8 mouse cellular contexts compared by ENCODE assay signal in genomic region chr2:127133621-127134461, GRCm38 (mm10). TPM values are rescaled to one million over a fixed set of nuclear protein-coding genes. Genes with fewer than 3 reads are reported as not detected.
A peak's percentile ranks its signal among the peaks of the same experiment; 100 is the strongest.
DNase-seq lines count a peak whose midpoint lies in the region; ATAC-seq and TF ChIP-seq lines count a peak whose summit lies in the region.

Gene Ncaph, minus strand, starts transcription at chr2:127133954.

- WGBS in cerebellum, adult 2 months, result 1% methylated on average over 57 of the region's 57 CpGs
- 2% methylated on average over 57 of the region's 57 CpGs for WGBS in hindbrain, embryonic 10.5 days
- under 1% methylated on average over 57 of the region's 57 CpGs for WGBS in lung, postnatal 0 days

- TF ChIP-seq RAD21 in MEL (IDR thresholded peaks at IDR 0.05; ENCODE audit: low read depth, low read length), result no peak

- no peaks in the 10 kb centered on the region for H3K9me3 ChIP-seq in MEL (replicated peaks; ENCODE audit: insufficient read depth, low read length)
- H3K9me3 ChIP-seq in hindbrain, embryonic 10.5 days, result no peaks in the 10 kb centered on the region
- no peaks in the 10 kb centered on the region for H3K9me3 ChIP-seq in lung, postnatal 0 days (ENCODE audit: low read length)

- H3K79me2 ChIP-seq in MEL (ENCODE audit: control insufficient read depth, insufficient read depth, low read length, poor library complexity), result peaks cover 49% of the 10 kb centered on the region

- peak within 1 kb of the TSS; percentile 98 for H3K9ac ChIP-seq in MEL (ENCODE audit: control insufficient read depth, low read depth, low read length, poor library complexity, severe bottlenecking)
- H3K9ac ChIP-seq in lung, postnatal 0 days (replicated peaks; ENCODE audit: low read depth), result peak within 1 kb of the TSS; percentile 50

- TF ChIP-seq CTCF in MEL (IDR thresholded peaks at IDR 0.05 in 2 of 3, conservative IDR thresholded peaks at IDR 0.05 in 1 of 3; ENCODE audit: control insufficient read depth in 1 of 3, insufficient read depth in 1 of 3, low read depth in 2 of 3, low read length in 3 of 3, poor library complexity in 1 of 3, severe bottlenecking in 1 of 3), result 0 out of 6 replicates have a peak, but pooled peaks of 1 of the 3 experiments have one; percentile 1
- TF ChIP-seq CTCF in cerebellum, adult 2 months (IDR thresholded peaks at IDR 0.05; ENCODE audit: borderline replicate concordance, insufficient read depth, low read depth, low read length), result no peak
- TF ChIP-seq CTCF in lung, postnatal 0 days (IDR thresholded peaks at IDR 0.05), result no peak

- peak; percentile 86 to 97 for TF ChIP-seq POLR2A in MEL (IDR thresholded peaks at IDR 0.05; ENCODE audit: control insufficient read depth in 1 of 2, insufficient read depth in 1 of 2, low read depth in 1 of 2, low read length in 2 of 2, poor library complexity in 1 of 2)
- peak; percentile 83 for TF ChIP-seq POLR2A in cerebellum, adult 2 months (IDR thresholded peaks at IDR 0.05; ENCODE audit: borderline replicate concordance, insufficient read depth, low read length)

- H3K36me3 ChIP-seq in MEL (ENCODE audit: control insufficient read depth in 1 of 2, insufficient read depth in 2 of 2, low read length in 2 of 2), result peaks cover 0 to 38% of the 10 kb centered on the region in 2 experiments; a peak in 2 of 4 replicates
- H3K36me3 ChIP-seq in hindbrain, embryonic 10.5 days, result peaks cover 15% of the 10 kb centered on the region
- H3K36me3 ChIP-seq in lung, postnatal 0 days (ENCODE audit: insufficient read depth, low read length), result no peaks in the 10 kb centered on the region

- H3K27ac ChIP-seq in MEL (ENCODE audit: control insufficient read depth, low read depth, low read length), result peak within 1 kb of the TSS; percentile 96
- H3K27ac ChIP-seq in cerebellum, adult 2 months (ENCODE audit: insufficient read depth, low read length), result no peak within 1 kb of the TSS
- peak within 1 kb of the TSS; percentile 97 for H3K27ac ChIP-seq in hindbrain, embryonic 10.5 days
- peak within 1 kb of the TSS; percentile 94 for H3K27ac ChIP-seq in lung, postnatal 0 days (ENCODE audit: low read length)

- peak; percentile 92 for ATAC-seq in lung, postnatal 0 days

- peak; percentile 92 for DNase-seq in MEL (ENCODE audit: low read depth, low spot score)
- peak; percentile 87 to 94 for DNase-seq in cerebellum, adult 2 months
- DNase-seq in forelimb bud, embryonic 11.5 days (ENCODE audit: low read depth, low spot score), result peak; percentile 90
- peak; percentile 95 for DNase-seq in hindbrain, embryonic 10.5 days (ENCODE audit: low spot score)
- DNase-seq in layer of hippocampus, adult 9-11 months, result peak; percentile 83
- peak; percentile 94 for DNase-seq in lung, postnatal 0 days (ENCODE audit: low spot score)
- DNase-seq in ovary, postnatal 14 days (ENCODE audit: low spot score), result peak; percentile 94
- peak; percentile 96 for DNase-seq in thymus, postnatal 14 days

- H3K27me3 ChIP-seq in MEL (ENCODE audit: control insufficient read depth in 1 of 2, insufficient read depth in 2 of 2, low read length in 2 of 2), result no peaks in the 10 kb centered on the region
- H3K27me3 ChIP-seq in cerebellum, adult 2 months (ENCODE audit: control insufficient read depth, insufficient read depth, low read length), result no peaks in the 10 kb centered on the region
- H3K27me3 ChIP-seq in hindbrain, embryonic 10.5 days (ENCODE audit: insufficient read depth, poor library complexity, severe bottlenecking), result no peaks in the 10 kb centered on the region
- H3K27me3 ChIP-seq in lung, postnatal 0 days (replicated peaks; ENCODE audit: insufficient read depth, low read length), result no peaks in the 10 kb centered on the region

- H3K4me2 ChIP-seq in lung, postnatal 0 days (replicated peaks; ENCODE audit: low read depth, low read length), result peak within 1 kb of the TSS; percentile 75

- peak within 1 kb of the TSS; percentile 91 to 96 for H3K4me3 ChIP-seq in MEL (ENCODE audit: control insufficient read depth in 1 of 2, insufficient read depth in 1 of 2, low read depth in 2 of 2, low read length in 2 of 2)
- H3K4me3 ChIP-seq in cerebellum, adult 2 months (replicated peaks; ENCODE audit: insufficient read depth, low read depth, low read length), result peak within 1 kb of the TSS; percentile 84
- peak within 1 kb of the TSS; percentile 88 for H3K4me3 ChIP-seq in hindbrain, embryonic 10.5 days
- peak within 1 kb of the TSS; percentile 92 for H3K4me3 ChIP-seq in lung, postnatal 0 days (ENCODE audit: low read depth, low read length)

- H3K4me1 ChIP-seq in MEL (ENCODE audit: control insufficient read depth in 1 of 2, insufficient read depth in 2 of 2, low read length in 2 of 2), result peaks cover 18 to 42% of the 10 kb centered on the region in 2 experiments
- H3K4me1 ChIP-seq in cerebellum, adult 2 months (ENCODE audit: control insufficient read depth, insufficient read depth, low read length), result no peaks in the 10 kb centered on the region
- peaks cover 41% of the 10 kb centered on the region for H3K4me1 ChIP-seq in hindbrain, embryonic 10.5 days (replicated peaks)
- peaks cover 9% of the 10 kb centered on the region; the same call in 1 of the 2 replicates for H3K4me1 ChIP-seq in lung, postnatal 0 days (ENCODE audit: insufficient read depth, low read depth, low read length)

- no peak for TF ChIP-seq EP300 in MEL (IDR thresholded peaks at IDR 0.05; ENCODE audit: low read depth in 1 of 2, low read length in 2 of 2)
- TF ChIP-seq EP300 in lung, postnatal 0 days (IDR thresholded peaks at IDR 0.05), result no peak; the same call in 1 of the 2 replicates

TF ChIP-seq in MEL, 35 proteins besides CTCF, POLR2A, EP300 and RAD21:
- peak; percentile 49 for TF ChIP-seq MYB (IDR thresholded peaks at IDR 0.05; ENCODE audit: low read depth, low read length)
- peak; percentile 76; the same call in 1 of the 2 replicates for TF ChIP-seq TBP (IDR thresholded peaks at IDR 0.05; ENCODE audit: low read depth, low read length)
- no peak for TF ChIP-seq CHD1 (IDR thresholded peaks at IDR 0.05; ENCODE audit: low read depth, low read length)
- TF ChIP-seq POLR2AphosphoS5 (IDR thresholded peaks at IDR 0.05; ENCODE audit: borderline replicate concordance, low read depth, low read length), result peak; percentile 95
- peak; percentile 95 for TF ChIP-seq POLR2AphosphoS2 (IDR thresholded peaks at IDR 0.05; ENCODE audit: low read length)
- peak; percentile 75 for TF ChIP-seq HCFC1 (IDR thresholded peaks at IDR 0.05; ENCODE audit: low read depth, low read length)
- TF ChIP-seq GABPA (IDR thresholded peaks at IDR 0.05; ENCODE audit: low read depth, low read length), result no peak
- TF ChIP-seq CHD2 (IDR thresholded peaks at IDR 0.05; ENCODE audit: low read length), result peak; percentile 55
- peak; percentile 81 for TF ChIP-seq TCF12 (IDR thresholded peaks at IDR 0.05; ENCODE audit: low read depth, low read length)
- TF ChIP-seq SIN3A (IDR thresholded peaks at IDR 0.05; ENCODE audit: low read length), result peak; percentile 82
- 0 out of 2 replicates have a peak, but pooled peaks have one; percentile 53 for TF ChIP-seq USF1 (IDR thresholded peaks at IDR 0.05; ENCODE audit: low read depth, low read length)
- peak; percentile 97 for TF ChIP-seq NELFE (IDR thresholded peaks at IDR 0.05; ENCODE audit: low read depth, low read length)
- TF ChIP-seq ELF1 (IDR thresholded peaks at IDR 0.05; ENCODE audit: low read depth, low read length), result peak; percentile 77; the same call in 1 of the 2 replicates
- no peak for TF ChIP-seq GATA1 (IDR thresholded peaks at IDR 0.05; ENCODE audit: low read depth, low read length)
- TF ChIP-seq ZMIZ1 (IDR thresholded peaks at IDR 0.05; ENCODE audit: low read depth, low read length), result peak; percentile 95
- no peak for TF ChIP-seq JUND (IDR thresholded peaks at IDR 0.05; ENCODE audit: low read depth, low read length)
- peak; percentile 69 for TF ChIP-seq MAX (IDR thresholded peaks at IDR 0.05; ENCODE audit: low read length)
- TF ChIP-seq MXI1 (IDR thresholded peaks at IDR 0.05; ENCODE audit: low read depth, low read length), result peak; percentile 80
- no peak for TF ChIP-seq UBTF (IDR thresholded peaks at IDR 0.05; ENCODE audit: borderline replicate concordance, insufficient read depth, low read depth, low read length)
- peak; percentile 73 for TF ChIP-seq MYC (IDR thresholded peaks at IDR 0.05; ENCODE audit: low read depth, low read length)
- TF ChIP-seq RCOR1 (IDR thresholded peaks at IDR 0.05; ENCODE audit: low read depth, low read length), result peak; percentile 34; the same call in 1 of the 2 replicates
- TF ChIP-seq E2F4 (IDR thresholded peaks at IDR 0.05; ENCODE audit: borderline replicate concordance, low read depth, low read length), result peak; percentile 91
- peak; percentile 92 for TF ChIP-seq NRF1 (IDR thresholded peaks at IDR 0.05; ENCODE audit: insufficient read depth, low read depth, low read length, poor library complexity, severe bottlenecking)

RNA-seq across cellular contexts. Expression of gene Ncaph, which starts in this region (rescaled TPM):
- 37.5 and 41.5 TPM in 2 replicates for total RNA-seq in MEL (2012; rRNA removed)
- polyA plus RNA-seq in MEL (2012; ENCODE audit: insufficient read depth in 1 of 2, insufficient read length in 2 of 2, low read depth in 1 of 2, low replicate concordance in 2 of 2, missing spikeins in 1 of 2), result 10 to 100 TPM in 1 of 2 experiments, not detected in 1; 49.4 TPM
- polyA plus RNA-seq in cerebellum, adult 2 months (2012; rRNA removed), result 1.1 and 2.0 TPM in 2 replicates
- polyA plus RNA-seq in hindbrain, embryonic 10.5 days (2016; fragmentation: Nextera tagmentation; extraction: Ambion mirVana), result 83.7 and 110 TPM in 2 replicates
- polyA plus RNA-seq in lung, postnatal 0 days (2015; fragmentation: Nextera tagmentation; extraction: Ambion mirVana), result 13.4 and 17.7 TPM in 2 replicates
